Mouse (Mus musculus) heart, adult 8-10 months (tissue): ENCODE results near the gene Vil1. TPM values are rescaled to one million over a fixed set of nuclear protein-coding genes. Genes with fewer than 3 reads are reported as not detected.

ENCODE experiments used
- DNase-seq: peaks from one replicate; pipeline ENCODE4 v3.0.0; 2022; ENCODE audit warnings: low spot score
- total RNA-seq, 4 experiments: library from RNA; stranded (reverse); gene quantifications; 2 replicates each; pipeline ENCODE4 v1.2.4; 2022

Vil1 gene
- total RNA-seq, 4 experiments from 2014 or later = 0.98 to 2.0 (median 1.7) TPM

- DNase-seq = no peak
Measured at GRCm38 (mm10) chr1:74387386-74387988, 21.7 kb upstream of the Vil1 start.

- no peak for DNase-seq
Measured at GRCm38 (mm10) chr1:74388398-74388920, 20.7 kb upstream of the Vil1 start.

- peak; percentile 46 for DNase-seq
Measured at GRCm38 (mm10) chr1:74389831-74390286, 19.3 kb upstream of the Vil1 start.

GRCm38 (mm10) chr1:74390287-74390906, 18.8 kb upstream of the Vil1 start:
- peak; percentile 75 for DNase-seq

- DNase-seq = peak; percentile 98
Measured at GRCm38 (mm10) chr1:74390924-74391748, 18.0 kb upstream of the Vil1 start, which contains the start of gene Ctdsp1. Gene Ctdsp1, plus strand, starts transcription at chr1:74391509.

DNA sequence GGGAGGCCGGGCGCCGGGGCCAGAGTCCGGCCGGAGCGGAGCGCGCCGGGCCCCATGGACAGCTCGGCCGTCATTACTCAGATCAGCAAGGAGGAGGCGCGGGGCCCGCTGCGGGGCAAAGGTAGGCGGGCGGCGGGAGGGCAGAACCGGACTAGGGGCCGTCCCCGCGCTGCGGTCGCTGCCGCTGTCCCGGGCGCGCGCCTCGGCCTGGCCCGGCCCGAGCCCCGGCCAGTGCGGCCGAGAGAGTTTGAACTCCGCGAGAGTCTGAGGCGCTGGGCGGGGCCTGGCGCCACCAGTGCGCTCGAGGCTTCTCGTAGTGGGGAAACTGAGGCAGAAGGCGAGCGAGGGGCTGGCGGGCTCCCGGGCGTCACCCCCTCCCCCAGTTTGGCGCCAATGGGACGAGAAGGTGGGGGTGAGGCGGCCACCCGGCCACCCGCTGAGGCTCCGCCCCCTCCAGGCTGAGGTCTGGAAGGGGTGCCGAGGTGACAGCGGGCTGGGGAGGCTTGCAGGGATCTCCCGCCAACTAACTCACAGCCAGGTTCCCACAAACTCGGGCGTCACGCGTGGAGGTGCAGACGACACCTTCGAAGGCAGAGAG, 17.2 kb upstream of the Vil1 start:
- peak; percentile 73 for DNase-seq

GRCm38 (mm10) chr1:74392446-74392994, 16.7 kb upstream of the Vil1 start:
- DNase-seq = no peak

DNA sequence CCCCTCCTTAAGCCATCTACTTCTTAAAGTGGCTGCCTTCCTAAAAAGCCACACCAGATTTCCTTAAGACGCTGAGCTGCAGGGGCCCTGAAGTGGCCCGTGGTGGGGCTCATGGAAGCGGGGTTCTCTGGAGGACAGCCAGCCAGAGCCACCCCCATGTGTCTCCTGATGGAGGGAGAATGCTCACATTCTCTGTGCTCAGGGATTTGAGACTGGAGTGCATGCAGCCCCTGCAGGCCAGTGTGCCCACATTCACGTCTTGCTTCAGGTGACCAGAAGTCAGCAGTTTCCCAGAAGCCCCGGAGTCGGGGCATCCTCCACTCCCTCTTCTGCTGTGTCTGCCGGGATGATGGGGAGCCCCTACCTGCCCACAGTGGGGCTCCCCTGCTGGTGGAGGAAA, 16.2 kb upstream of the Vil1 start:
- DNase-seq = no peak

GRCm38 (mm10) chr1:74393697-74394096, 15.5 kb upstream of the Vil1 start:
- DNase-seq = no peak

GRCm38 (mm10) chr1:74394311-74394710, 14.9 kb upstream of the Vil1 start:
- no peak for DNase-seq

GRCm38 (mm10) chr1:74394858-74395257, 14.3 kb upstream of the Vil1 start:
- DNase-seq = no peak

DNA sequence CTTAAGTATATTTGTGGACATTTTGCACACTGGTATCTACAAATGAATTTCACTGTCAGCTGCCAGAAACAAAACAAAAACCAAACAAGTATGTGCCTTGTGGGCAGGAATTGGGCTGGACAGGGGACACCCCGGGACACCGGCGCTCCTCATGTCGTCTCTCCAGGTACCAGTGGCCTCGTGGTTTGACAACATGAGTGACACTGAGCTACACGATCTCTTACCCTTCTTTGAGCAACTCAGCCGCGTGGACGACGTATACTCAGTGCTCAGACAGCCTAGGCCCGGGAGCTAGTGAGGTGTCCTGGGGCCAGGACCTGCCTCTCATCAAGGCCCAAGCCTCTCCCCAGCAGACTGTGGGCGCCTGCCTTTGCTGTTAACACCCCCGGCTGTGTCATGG, 13.9 kb upstream of the Vil1 start:
- no peak for DNase-seq

DNA sequence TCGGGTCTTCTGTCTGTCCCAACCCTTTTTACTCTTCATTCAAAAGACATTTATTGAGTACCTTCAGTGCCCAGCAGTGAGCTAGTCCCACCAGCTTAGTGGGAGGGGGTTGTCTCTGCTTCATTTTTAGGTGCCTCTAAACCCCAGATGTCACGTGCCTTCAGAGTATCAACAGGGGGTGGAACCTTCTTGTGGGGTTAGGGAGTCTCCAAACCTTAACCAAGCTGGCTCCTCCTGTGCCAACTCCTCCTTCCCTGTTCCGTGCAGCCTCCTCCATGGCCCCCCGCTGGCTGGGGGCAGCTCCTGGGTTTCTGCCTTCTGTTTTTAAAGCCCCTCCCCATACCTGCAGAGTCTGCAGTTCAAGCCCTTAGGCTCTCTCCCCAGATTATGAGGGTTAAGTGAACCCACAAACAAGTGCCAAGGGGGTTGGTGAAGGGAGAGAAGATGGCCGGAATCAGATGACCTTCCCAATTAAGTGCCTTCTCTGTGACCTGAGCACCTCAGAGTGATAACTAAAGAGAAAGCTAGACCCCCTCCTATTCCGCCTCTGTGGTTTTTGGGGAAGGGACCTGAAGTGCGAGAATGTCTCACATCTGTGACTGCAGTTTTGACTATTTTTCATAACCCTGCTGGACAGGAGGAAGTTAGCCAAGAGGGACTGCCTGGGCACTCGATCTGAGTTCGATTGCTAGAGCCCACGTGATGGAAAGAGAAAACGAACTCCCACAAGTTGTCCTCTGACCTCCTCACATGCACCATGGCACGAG, 12.5 kb upstream of the Vil1 start:
- peak; percentile 50 for DNase-seq

DNA sequence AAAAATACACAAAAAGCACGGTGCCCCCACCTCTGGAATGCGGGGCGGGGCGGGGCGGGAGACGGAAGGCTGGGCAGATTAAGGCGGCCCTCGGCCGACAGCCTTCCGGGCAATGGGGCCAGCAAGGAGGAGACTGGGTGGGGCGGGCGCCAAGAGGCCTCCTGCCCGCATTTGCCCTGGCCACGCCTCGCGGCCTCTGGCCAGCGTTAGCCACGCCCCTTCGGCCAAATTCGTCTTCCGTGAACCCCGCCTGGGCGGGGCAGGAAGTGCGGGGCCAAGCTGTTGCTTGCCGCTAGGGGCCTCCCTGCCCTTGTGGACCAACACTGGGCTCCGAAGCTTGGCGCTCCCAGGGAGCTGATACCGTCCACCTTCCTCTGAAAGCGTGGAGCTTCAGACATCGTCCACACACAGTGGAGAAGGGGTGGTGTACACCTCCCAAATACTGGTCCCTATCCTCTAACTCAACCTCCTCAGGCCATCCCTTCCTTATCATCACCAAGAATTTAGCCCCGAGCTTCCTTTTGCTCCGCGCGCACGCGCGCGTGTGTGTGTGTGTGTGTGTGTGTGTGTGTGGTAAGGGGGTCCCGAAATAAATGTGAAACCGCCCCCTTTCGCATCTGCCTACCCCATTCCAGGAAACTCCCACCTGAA, 11.8 kb upstream of the Vil1 start:
- peak; percentile 99 for DNase-seq

DNA sequence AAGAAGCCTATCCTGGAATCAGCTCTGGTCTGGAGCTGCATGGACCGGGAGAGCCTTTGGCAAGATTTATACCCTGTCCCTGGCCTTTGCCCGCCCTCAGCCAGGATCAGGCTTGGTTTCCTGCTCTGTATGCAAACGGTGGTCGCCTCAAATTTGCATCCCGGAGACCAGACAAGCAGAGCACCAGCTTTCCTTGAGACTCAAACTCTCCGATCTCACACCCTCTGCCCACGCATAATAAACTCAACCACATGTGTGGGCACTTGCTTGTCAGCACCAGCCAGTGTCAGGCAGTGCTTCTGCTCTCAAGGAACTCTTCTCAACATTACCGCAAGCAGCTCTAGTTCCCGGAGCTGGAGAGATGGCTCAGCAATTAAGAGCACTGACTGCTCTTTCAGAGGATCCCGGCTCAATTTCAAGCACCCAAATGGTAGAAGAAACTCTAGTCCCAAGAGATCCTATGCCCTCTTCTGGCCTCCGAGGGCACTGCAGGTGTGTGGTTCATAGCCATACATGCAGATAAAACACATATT, 11.2 kb upstream of the Vil1 start:
- peak; percentile 68 for DNase-seq

DNA sequence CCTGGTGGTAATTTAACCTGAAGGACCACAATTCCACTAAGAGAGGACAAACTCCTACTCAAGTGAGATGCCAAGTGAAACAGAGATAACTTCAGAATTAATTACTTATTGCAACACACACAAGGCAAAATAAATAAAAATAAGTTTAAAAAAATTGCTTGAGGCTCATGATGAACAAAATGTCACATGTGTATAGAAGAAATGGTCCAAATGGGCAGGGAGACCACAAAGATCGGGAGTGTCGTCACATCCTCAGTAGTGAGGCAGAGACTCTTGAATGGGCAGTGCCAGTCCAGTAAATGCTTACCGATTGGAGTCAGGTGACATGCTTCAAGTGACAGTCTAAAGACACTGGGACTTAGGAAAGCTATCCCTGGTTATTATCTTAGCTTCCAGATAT, 8.6 kb upstream of the Vil1 start:
- no peak for DNase-seq

- no peak for DNase-seq
Measured at GRCm38 (mm10) chr1:74401015-74401702, 8.0 kb upstream of the Vil1 start.

- DNase-seq = no peak
Measured at GRCm38 (mm10) chr1:74404206-74404605, 5.0 kb upstream of the Vil1 start.

DNA sequence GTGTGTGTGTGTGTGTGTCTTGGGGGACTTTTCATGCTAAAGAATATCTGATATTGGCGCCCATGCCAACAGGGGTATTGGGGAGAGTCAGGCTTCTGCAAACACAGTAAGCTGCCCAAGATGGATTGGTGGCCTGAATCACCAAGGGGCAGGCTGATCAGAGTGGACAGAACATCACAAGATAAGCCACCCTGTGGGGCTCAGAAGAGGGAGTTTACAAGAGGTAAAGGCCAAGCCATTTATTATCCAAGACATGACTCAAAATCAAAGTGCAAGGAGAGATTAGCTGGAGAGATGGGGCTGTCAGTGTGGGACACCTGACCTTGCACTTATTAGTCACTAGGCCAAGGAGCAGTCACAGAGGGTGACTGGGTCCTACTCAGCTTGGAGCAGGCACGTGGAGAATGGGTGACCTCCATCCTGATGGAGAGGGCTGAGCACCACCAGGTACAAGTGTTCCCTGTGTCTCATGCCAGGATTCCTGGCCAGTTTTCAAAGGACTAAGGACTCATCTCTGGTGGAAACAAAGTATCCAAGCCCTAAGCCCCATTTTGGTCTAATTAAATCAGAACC, 2.7 kb downstream of the Vil1 start:
- no peak for DNase-seq
